Mouse (Mus musculus): ENCODE data around the gene Zc3h4.

DNA sequence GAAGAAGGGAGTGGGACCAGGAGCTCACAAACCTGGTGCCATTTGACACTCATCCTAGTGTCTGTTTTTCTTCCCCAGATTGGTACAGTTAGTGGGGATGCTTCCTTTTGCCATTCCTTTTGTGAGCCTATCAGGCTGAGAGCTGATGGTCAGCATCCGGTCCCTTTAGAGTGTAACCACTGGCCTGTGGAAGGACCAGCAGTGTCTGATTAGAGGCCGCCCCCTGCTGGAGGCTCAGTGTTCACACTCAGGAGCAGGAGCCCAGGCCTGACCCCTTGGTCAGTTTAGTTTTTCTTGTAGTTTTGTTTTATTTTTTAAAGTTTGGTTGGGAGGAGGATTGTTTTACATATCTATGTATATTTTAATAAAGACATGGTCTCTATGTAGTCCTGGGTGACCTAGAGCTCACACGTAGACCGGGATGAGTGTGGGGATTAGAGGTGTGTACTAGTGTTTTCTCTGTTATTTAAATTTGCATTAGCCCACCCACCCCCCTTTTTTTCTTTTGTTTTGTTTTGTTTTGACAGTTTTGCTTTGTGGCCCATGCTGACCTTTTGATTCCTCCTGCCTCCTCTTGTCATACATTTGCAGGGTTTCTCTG is 25.5 kb downstream of the Zc3h4 start:
- TF ChIP-seq GATA1 (IDR thresholded peaks at IDR 0.05; ENCODE audit: borderline replicate concordance, low read length) (no peak), FLI1 (IDR thresholded peaks at IDR 0.05; ENCODE audit: low read length) (no peak)
